Mouse (Mus musculus) erythroblast, embryonic 14.5 days (primary cell): Measurements from ENCODE around the gene Pawr.

Source experiments
- GATA1 ChIP-seq: IDR thresholded peaks from 2 replicates; pipeline ENCODE4 v1.6.1; 2012; ENCODE audit warnings: low read length, inconsistent platforms, mixed read lengths
- TAL1 ChIP-seq: IDR thresholded peaks from 3 replicates; pipeline ENCODE4 v1.6.1; 2012; ENCODE audit warnings: low read length, inconsistent platforms, mixed read lengths

DNA sequence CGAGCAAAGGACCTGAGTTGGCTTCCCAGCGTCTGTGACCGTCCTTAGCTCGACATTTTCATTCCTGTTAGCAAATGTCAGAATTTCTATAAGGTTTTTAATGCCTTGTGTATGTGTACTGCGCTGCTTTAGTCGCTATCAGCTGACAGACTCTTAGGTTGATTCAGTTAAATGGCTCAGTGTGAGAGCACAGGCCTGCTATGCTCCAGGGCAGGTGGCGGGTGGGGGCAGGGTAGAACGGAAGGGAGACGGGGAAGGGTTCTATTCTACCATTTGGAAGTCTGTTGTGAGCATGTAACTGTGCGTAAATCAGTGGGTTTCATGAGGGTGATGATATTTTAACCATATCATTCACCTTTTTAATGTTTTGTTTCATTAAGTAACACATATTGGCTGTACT, 21.0 kb downstream of the Pawr start:
- TF ChIP-seq GATA1, result no peak
- no peak for TF ChIP-seq TAL1
